Comparison of ENCODE assay signal across 9 mouse cellular contexts in the genomic region with DNA sequence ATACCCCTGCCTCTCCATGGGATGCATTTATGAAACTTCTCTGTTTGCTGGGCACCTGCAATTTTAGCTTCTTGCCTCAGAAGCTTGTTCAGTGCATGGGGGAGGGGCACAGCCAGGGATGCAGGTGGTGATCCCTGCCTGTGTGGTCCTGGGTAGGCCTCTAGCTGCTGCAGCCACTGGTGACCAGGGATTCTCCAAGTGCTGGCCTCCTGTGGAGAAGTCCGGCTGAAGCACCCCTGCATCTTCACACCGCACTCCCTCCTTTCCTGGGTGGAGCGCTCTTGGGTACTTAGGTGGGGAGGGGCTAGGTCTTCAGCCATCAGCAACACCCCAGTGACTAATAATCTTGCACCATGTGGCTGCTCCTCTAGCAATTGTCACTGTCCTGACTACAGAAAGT. TPM values are rescaled to one million over a fixed set of nuclear protein-coding genes. Genes with fewer than 3 reads are reported as not detected.
DNase-seq lines count a peak whose midpoint lies in the region; ATAC-seq and TF ChIP-seq lines count a peak whose summit lies in the region.
"Had no signal": no experiment of that assay in that cellular context is flagged by ENCODE, and none has a peak within 500 bp of the region (broad histone marks: within the 10 kb centered on the region; RNA-seq: fewer than 3 reads in every experiment).

No protein-coding gene starts in this region.

- H3K36me3 ChIP-seq in kidney, postnatal 0 days (ENCODE audit: insufficient read depth, low read length) = no peaks in the 10 kb centered on the region
- H3K36me3 ChIP-seq in hindbrain, embryonic 11.5 days (ENCODE audit: control insufficient read depth, insufficient read depth, low read length) = no peaks in the 10 kb centered on the region
- H3K36me3 ChIP-seq in midbrain, postnatal 0 days (ENCODE audit: insufficient read depth, low read length) = no peaks in the 10 kb centered on the region

- TF ChIP-seq POLR2A in cortical plate, adult 2 months (IDR thresholded peaks at IDR 0.05; ENCODE audit: extremely low read depth, insufficient read depth, low read length) = no peak

- peak overlapping the region; percentile 49 for H3K9ac ChIP-seq in kidney, postnatal 0 days (ENCODE audit: low read depth, low read length)
- H3K9ac ChIP-seq in hindbrain, embryonic 11.5 days (ENCODE audit: low read depth, low read length) = peak overlapping the region; percentile 68
- peak overlapping the region; percentile 73 for H3K9ac ChIP-seq in midbrain, postnatal 0 days (replicated peaks; ENCODE audit: low read length, poor library complexity, severe bottlenecking)

- DNase-seq in kidney, postnatal 0 days (ENCODE audit: low spot score) = no peak
- no peak for DNase-seq in kidney, postnatal 25 days
- no peak for DNase-seq in hindbrain, embryonic 11.5 days (ENCODE audit: low spot score)
- no peak for DNase-seq in midbrain, postnatal 0 days (ENCODE audit: low spot score)
- DNase-seq in adrenal gland, adult 8-10 months = no peak
- no peak for DNase-seq in gastrocnemius, postnatal 14 days
- no peak for DNase-seq in kidney, postnatal 14 days

- H3K9me3 ChIP-seq in kidney, postnatal 0 days (replicated peaks; ENCODE audit: low read length) = no peaks in the 10 kb centered on the region
- H3K9me3 ChIP-seq in hindbrain, embryonic 11.5 days (ENCODE audit: control insufficient read depth, low read length) = no peaks in the 10 kb centered on the region
- no peaks in the 10 kb centered on the region for H3K9me3 ChIP-seq in midbrain, postnatal 0 days (ENCODE audit: low read length)
- H3K9me3 ChIP-seq: megakaryocyte, embryonic 14.5 days had no signal

- peaks cover 19% of the 10 kb centered on the region for H3K27me3 ChIP-seq in kidney, postnatal 0 days (ENCODE audit: insufficient read depth, low read length)
- H3K27me3 ChIP-seq in hindbrain, embryonic 11.5 days (ENCODE audit: control insufficient read depth, insufficient read depth, low read length) = peaks cover 26% of the 10 kb centered on the region
- no peaks in the 10 kb centered on the region for H3K27me3 ChIP-seq in midbrain, postnatal 0 days (ENCODE audit: insufficient read depth, low read length)

- 17% methylated on average over 3 of the region's 3 CpGs for WGBS in kidney, postnatal 0 days
- 24% methylated on average over 3 of the region's 3 CpGs for WGBS in hindbrain, embryonic 11.5 days
- WGBS in midbrain, postnatal 0 days = 16% methylated on average over 3 of the region's 3 CpGs

- H3K4me1 ChIP-seq in kidney, postnatal 0 days (replicated peaks; ENCODE audit: insufficient read depth, low read length) = peaks cover 7% of the 10 kb centered on the region
- H3K4me1 ChIP-seq in cortical plate, adult 2 months (ENCODE audit: control insufficient read depth, insufficient read depth, low read length) = peaks cover 7% of the 10 kb centered on the region
- H3K4me1 ChIP-seq in hindbrain, embryonic 11.5 days (replicated peaks; ENCODE audit: control insufficient read depth, insufficient read depth, low read length) = peaks cover 6% of the 10 kb centered on the region
- H3K4me1 ChIP-seq in midbrain, postnatal 0 days (ENCODE audit: insufficient read depth, low read length) = peaks cover 10% of the 10 kb centered on the region

- H3K4me3 ChIP-seq in kidney, postnatal 0 days (replicated peaks; ENCODE audit: low read depth, low read length) = peak overlapping the region; percentile 44
- peak overlapping the region; percentile 92 for H3K4me3 ChIP-seq in cortical plate, adult 2 months (ENCODE audit: insufficient read depth, low read length)
- peak overlapping the region; percentile 51 for H3K4me3 ChIP-seq in hindbrain, embryonic 11.5 days (ENCODE audit: low read depth, low read length)
- H3K4me3 ChIP-seq in midbrain, postnatal 0 days (ENCODE audit: low read depth, low read length) = peak overlapping the region; percentile 42

- 0 out of 2 replicates have a peak, but pooled peaks have one; percentile 4 for ATAC-seq in kidney, postnatal 0 days (replicated peaks; ENCODE audit: low FRiP score, low read depth)
- peak; percentile 30; the same call in 1 of the 2 replicates for ATAC-seq in hindbrain, embryonic 11.5 days (ENCODE audit: low FRiP score)
- peak; percentile 48 for ATAC-seq in midbrain, postnatal 0 days (ENCODE audit: low FRiP score)

- intact Hi-C loops in gastrocnemius, postnatal 14 days (cut with DNase I; ENCODE audit: low total_unique reads) = no loop called here

- peak overlapping the region; percentile 95 for H3K4me2 ChIP-seq in kidney, postnatal 0 days (ENCODE audit: low read length)
- H3K4me2 ChIP-seq in hindbrain, embryonic 11.5 days (replicated peaks; ENCODE audit: low read depth, low read length) = peak overlapping the region; percentile 92
- peak overlapping the region; percentile 87 for H3K4me2 ChIP-seq in midbrain, postnatal 0 days (ENCODE audit: low read depth, low read length, poor library complexity, severe bottlenecking)

- H3K27ac ChIP-seq in kidney, postnatal 0 days = no peak overlapping the region
- peak overlapping the region; percentile 86 for H3K27ac ChIP-seq in cortical plate, adult 2 months (ENCODE audit: insufficient read depth, low read length)
- H3K27ac ChIP-seq in hindbrain, embryonic 11.5 days (ENCODE audit: low read depth, low read length) = no peak overlapping the region
- H3K27ac ChIP-seq in midbrain, postnatal 0 days (ENCODE audit: low read depth, low read length) = peak overlapping the region; percentile 80

- TF ChIP-seq CTCF in kidney, postnatal 0 days (IDR thresholded peaks at IDR 0.05; ENCODE audit: low read depth) = no peak
- TF ChIP-seq CTCF in cortical plate, adult 2 months (IDR thresholded peaks at IDR 0.05; ENCODE audit: extremely low read depth, insufficient read depth, low read length) = no peak
- TF ChIP-seq CTCF in midbrain, postnatal 0 days (IDR thresholded peaks at IDR 0.05) = no peak

RNA-seq across cellular contexts. Expression of a gene that starts 1.2 kb away (rescaled TPM):
- polyA plus RNA-seq in kidney, postnatal 0 days (2015; fragmentation: Nextera tagmentation; extraction: Ambion mirVana) = 1.3 and 2.0 TPM in 2 replicates
- 24.0 and 71.9 TPM in 2 replicates for polyA plus RNA-seq in cortical plate, adult 2 months (2012; rRNA removed)
- 5.7 and 7.6 TPM in 2 replicates for polyA plus RNA-seq in hindbrain, embryonic 11.5 days (2014; fragmentation: Nextera tagmentation; extraction: Ambion mirVana)
- 40.3 and 42.3 TPM in 2 replicates for total RNA-seq in midbrain, postnatal 0 days (2014; rRNA removed)
- polyA plus RNA-seq in midbrain, postnatal 0 days (2015; fragmentation: Nextera tagmentation; extraction: Ambion mirVana) = 7.8 and 8.6 TPM in 2 replicates
- total RNA-seq in adrenal gland, adult 8-10 months (2022) = 100 to 1,000 TPM in 1 of 4 experiments, 10 to 100 TPM in 3; 16.9 to 104 (median 44.4) TPM
- total RNA-seq in gastrocnemius, postnatal 14 days (2021) = 1 to 10 TPM; 5.2 to 6.5 TPM

RNA-seq across cellular contexts. Expression of a gene that starts 42.8 kb away (rescaled TPM):
- 0.13 TPM in 1 of 2 replicates, not detected in the other for polyA plus RNA-seq in kidney, postnatal 0 days (2015; fragmentation: Nextera tagmentation; extraction: Ambion mirVana)
- not detected in 2 replicates for polyA plus RNA-seq in cortical plate, adult 2 months (2012; rRNA removed)
- polyA plus RNA-seq in hindbrain, embryonic 11.5 days (2014; fragmentation: Nextera tagmentation; extraction: Ambion mirVana) = not detected in 2 replicates
- total RNA-seq in midbrain, postnatal 0 days (2014; rRNA removed) = not detected in 2 replicates
- not detected in 2 replicates for polyA plus RNA-seq in midbrain, postnatal 0 days (2015; fragmentation: Nextera tagmentation; extraction: Ambion mirVana)
- not detected for total RNA-seq in adrenal gland, adult 8-10 months (2022)
- total RNA-seq in gastrocnemius, postnatal 14 days (2021) = not detected

Comparison
In these comparisons a context has a peak if more than half of its experiments do, and no peak if none do; other contexts are left out.
1. H3K27ac ChIP-seq: peak in cortical plate, adult 2 months (single experiment) and midbrain, postnatal 0 days (single experiment); none in kidney, postnatal 0 days (single experiment) and hindbrain, embryonic 11.5 days (single experiment).
2. H3K4me3 ChIP-seq: peak in every context shown above with its lines; median percentile 92 in cortical plate, adult 2 months; 51 in hindbrain, embryonic 11.5 days; 44 in kidney, postnatal 0 days; 42 in midbrain, postnatal 0 days.
3. Peak in every context shown above with its lines, with median percentiles within 50 percentile points of each other: ATAC-seq, H3K4me2 ChIP-seq and H3K9ac ChIP-seq.